Mouse (Mus musculus): ENCODE measurements around the gene Cd55b. TPM values are rescaled to one million over a fixed set of nuclear protein-coding genes. Genes with fewer than 3 reads are reported as not detected.
A peak's percentile ranks its signal among the peaks of the same experiment; 100 is the strongest.
"Not testable (repeated sequence)": the region's sequence is repeated elsewhere in the genome, so short reads cannot be mapped to it uniquely, and the experiment has no call there.

Gene Cd55b
- polyA plus RNA-seq, 1 experiment from 2014 or later, result not detected

DNA sequence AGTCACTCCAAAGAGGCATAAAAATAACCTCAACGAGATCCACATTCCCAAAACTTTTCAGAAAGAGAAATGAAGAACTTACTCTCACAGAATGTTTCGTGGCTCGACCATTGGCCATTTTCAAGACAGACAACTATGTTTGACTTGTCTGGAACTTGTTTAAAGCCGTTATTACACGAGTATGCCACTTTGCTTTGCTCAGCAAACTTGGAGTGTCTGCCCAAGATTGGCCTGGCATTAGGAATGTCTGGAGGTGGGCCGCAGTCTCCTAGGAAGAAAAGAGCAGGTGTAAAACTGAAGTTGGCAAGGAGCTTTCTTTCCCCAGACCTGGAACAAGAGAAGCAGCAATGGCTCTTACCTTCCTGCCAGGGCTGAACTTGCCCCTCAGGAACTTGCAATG is 776 bp downstream of the Cd55b start:
- H3K4me1 ChIP-seq (replicated peaks), result not testable (repeated sequence)
- WGBS, result no CpG with 5 or more reads among the region's 6 CpGs

GRCm38 (mm10) chr1:130397109-130397508 is 25.7 kb downstream of the Cd55b start:
- H3K36me3 ChIP-seq; H3K4me1 ChIP-seq (replicated peaks); H3K27me3 ChIP-seq; H3K9ac ChIP-seq (replicated peaks); H3K27ac ChIP-seq; H3K9me3 ChIP-seq; H3K4me3 ChIP-seq (replicated peaks); H3K4me2 ChIP-seq; ATAC-seq (ENCODE audit: insufficient number of reproducible peaks, insufficient read depth, low FRiP score, low TSS enrichment, low read depth): not testable (repeated sequence)

More for the DNA sequence above, 776 bp downstream of the Cd55b start:
- not testable (repeated sequence) for H3K9ac ChIP-seq (replicated peaks); H3K27me3 ChIP-seq; H3K27ac ChIP-seq; H3K4me3 ChIP-seq (replicated peaks); ATAC-seq (ENCODE audit: insufficient number of reproducible peaks, insufficient read depth, low FRiP score, low TSS enrichment, low read depth); H3K4me2 ChIP-seq; H3K9me3 ChIP-seq; H3K36me3 ChIP-seq

DNA sequence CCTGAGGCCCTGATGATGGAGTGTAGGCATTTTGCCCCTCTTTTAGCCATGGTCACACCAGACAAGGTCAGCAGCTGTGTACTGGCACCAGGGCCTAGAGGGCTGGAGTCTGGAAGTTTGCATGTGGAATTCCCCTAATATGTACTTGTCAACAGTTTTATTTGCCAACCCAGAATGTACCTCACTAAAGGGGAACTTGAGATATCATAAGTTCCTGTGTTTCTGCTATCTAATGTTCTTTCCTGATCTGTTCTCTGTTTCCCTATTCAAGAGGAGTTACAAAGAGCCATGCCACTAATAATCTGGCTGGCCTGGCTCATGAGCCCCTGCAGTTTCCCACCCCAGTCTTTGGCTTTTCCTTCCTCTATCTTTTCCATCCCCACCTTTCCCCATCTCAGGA is 35.5 kb downstream of the Cd55b start:
- not testable (repeated sequence) for H3K27ac ChIP-seq; H3K9ac ChIP-seq (replicated peaks); ATAC-seq (ENCODE audit: insufficient number of reproducible peaks, insufficient read depth, low FRiP score, low TSS enrichment, low read depth); H3K4me1 ChIP-seq (replicated peaks); H3K4me2 ChIP-seq; H3K36me3 ChIP-seq; H3K4me3 ChIP-seq (replicated peaks); H3K27me3 ChIP-seq; H3K9me3 ChIP-seq

DNA sequence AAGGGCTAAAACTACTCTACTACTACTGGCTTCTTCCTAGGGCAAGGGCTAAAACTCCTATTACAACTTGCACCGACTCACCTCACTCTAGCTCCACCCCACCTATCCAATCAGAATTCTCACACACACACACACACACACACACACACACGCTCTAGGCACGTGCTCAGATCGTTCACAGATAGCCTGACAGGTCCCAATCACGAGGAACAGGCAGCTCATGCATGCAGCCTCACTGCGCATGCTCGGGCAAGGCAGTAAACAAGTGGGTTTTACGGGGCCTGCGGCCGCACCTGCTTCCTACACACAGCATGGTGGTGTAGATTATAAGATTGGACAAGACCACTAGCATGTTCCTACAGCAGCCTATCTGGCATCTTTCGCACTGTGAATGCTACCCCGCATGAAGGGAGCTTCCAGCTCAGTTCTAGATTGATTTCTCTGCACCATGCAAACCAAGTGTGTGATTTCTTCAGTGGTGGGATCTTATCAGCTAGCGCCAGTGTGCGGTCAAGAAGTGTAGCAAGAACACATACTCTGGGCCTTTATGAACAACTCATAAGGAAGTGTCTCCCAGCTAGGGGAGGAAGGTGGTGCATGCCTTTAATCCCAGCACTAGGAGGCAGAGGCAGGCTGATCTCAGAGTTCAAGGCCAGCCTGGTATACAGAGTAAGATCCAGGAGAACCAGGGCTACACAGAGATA is 44.9 kb downstream of the Cd55b start:
- Histone ChIP-seq H3K9me3 (no peaks in the 10 kb centered on the region), H3K9ac (replicated peaks) (no peak overlapping the region), H3K36me3 (no peaks in the 10 kb centered on the region), H3K4me3 (replicated peaks) (no peak overlapping the region), H3K4me2 (no peak overlapping the region), H3K27me3 (no peaks in the 10 kb centered on the region), H3K27ac (no peak overlapping the region), H3K4me1 (replicated peaks) (no peaks in the 10 kb centered on the region)
- WGBS, result 82% methylated on average over 14 of the region's 14 CpGs
- no peak for ATAC-seq (ENCODE audit: insufficient number of reproducible peaks, insufficient read depth, low FRiP score, low TSS enrichment, low read depth)

GRCm38 (mm10) chr1:130374173-130374785 is 48.5 kb downstream of the Cd55b start:
- Histone ChIP-seq H3K36me3 (no peaks in the 10 kb centered on the region), H3K27me3 (no peaks in the 10 kb centered on the region), H3K4me2 (no peak overlapping the region), H3K27ac (no peak overlapping the region), H3K4me1 (replicated peaks) (no peaks in the 10 kb centered on the region), H3K9ac (replicated peaks) (no peak overlapping the region), H3K9me3 (no peaks in the 10 kb centered on the region), H3K4me3 (replicated peaks) (no peak overlapping the region)
- no peak for ATAC-seq (ENCODE audit: insufficient number of reproducible peaks, insufficient read depth, low FRiP score, low TSS enrichment, low read depth)
- WGBS, result 71% methylated on average over 3 of the region's 3 CpGs

DNA sequence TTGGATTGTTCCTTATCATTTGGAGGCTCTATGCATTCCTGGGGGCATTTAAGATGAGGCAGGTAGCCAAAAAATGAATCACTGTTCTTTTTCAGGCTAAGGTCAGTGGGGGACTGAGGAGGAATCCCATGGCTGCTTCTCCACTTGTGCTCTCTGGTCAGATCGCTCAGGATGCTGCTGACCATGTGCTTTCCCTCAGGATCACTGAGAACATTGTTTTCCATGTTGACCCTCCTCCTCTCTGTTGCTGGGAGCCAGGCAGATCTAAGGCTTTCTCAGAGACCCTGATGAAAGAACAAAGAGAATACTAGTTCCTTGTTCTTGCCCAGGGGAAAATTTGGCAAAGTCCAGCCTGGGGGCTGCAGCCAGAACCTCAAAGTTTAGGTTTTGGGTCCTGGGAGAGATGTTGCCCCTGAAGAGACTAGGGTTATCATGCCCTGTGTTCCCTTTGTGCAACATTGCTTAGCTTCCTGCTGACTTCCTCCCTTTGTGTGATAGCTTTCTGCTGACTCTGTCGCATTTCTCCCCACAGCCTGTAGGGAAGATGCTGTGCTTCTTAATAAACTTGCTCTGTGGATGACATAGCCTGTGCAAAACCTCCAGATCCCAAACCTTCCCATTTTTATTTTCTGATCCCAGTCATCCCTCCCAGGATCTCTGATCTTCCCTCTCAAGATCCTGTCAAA is 49.3 kb downstream of the Cd55b start:
- Histone ChIP-seq H3K4me3 (replicated peaks) (no peak overlapping the region), H3K27me3 (no peaks in the 10 kb centered on the region), H3K9ac (replicated peaks) (no peak overlapping the region), H3K4me1 (replicated peaks) (no peaks in the 10 kb centered on the region), H3K9me3 (no peaks in the 10 kb centered on the region), H3K36me3 (no peaks in the 10 kb centered on the region), H3K4me2 (no peak overlapping the region), H3K27ac (no peak overlapping the region)
- ATAC-seq (ENCODE audit: insufficient number of reproducible peaks, insufficient read depth, low FRiP score, low TSS enrichment, low read depth), result no peak
- 37% methylated on average over 2 of the region's 2 CpGs for WGBS

- Histone ChIP-seq H3K36me3 (no peaks in the 10 kb centered on the region), H3K27ac (no peak overlapping the region), H3K4me1 (replicated peaks) (no peaks in the 10 kb centered on the region), H3K4me2 (no peak overlapping the region), H3K9me3 (no peaks in the 10 kb centered on the region), H3K27me3 (no peaks in the 10 kb centered on the region), H3K4me3 (replicated peaks) (no peak overlapping the region), H3K9ac (replicated peaks) (no peak overlapping the region)
- ATAC-seq (ENCODE audit: insufficient number of reproducible peaks, insufficient read depth, low FRiP score, low TSS enrichment, low read depth), result peak; percentile 14; the same call in 1 of the 2 replicates
- WGBS, result 35% methylated on average over 7 of the region's 7 CpGs
Observed at GRCm38 (mm10) chr1:130371895-130372528, 50.8 kb downstream of the Cd55b start.

DNA sequence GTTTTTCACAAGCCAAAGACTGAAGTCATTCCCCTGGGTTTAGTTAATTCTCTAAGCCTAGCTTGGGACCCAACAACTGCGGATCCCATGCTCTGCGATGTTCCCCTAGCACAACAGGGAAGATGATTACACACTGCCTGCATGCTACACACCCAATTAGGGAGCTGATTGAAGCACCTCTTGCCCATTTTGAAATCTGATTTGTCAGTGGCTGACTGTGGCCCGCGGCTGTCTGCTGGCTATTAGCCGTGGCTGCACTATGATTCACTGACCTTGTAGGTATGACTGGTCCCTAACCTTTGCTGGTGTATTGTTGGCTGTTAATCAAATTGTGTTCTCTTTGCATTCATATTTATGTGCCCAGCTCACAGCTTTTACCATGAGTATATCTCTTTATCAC is 51.5 kb downstream of the Cd55b start:
- Histone ChIP-seq H3K4me3 (replicated peaks) (no peak overlapping the region), H3K27ac (no peak overlapping the region), H3K4me2 (no peak overlapping the region), H3K27me3 (no peaks in the 10 kb centered on the region), H3K36me3 (no peaks in the 10 kb centered on the region), H3K9me3 (no peaks in the 10 kb centered on the region), H3K9ac (replicated peaks) (no peak overlapping the region), H3K4me1 (replicated peaks) (no peaks in the 10 kb centered on the region)
- no peak for ATAC-seq (ENCODE audit: insufficient number of reproducible peaks, insufficient read depth, low FRiP score, low TSS enrichment, low read depth)
- WGBS, result 91% methylated on average over 5 of the region's 5 CpGs

DNA sequence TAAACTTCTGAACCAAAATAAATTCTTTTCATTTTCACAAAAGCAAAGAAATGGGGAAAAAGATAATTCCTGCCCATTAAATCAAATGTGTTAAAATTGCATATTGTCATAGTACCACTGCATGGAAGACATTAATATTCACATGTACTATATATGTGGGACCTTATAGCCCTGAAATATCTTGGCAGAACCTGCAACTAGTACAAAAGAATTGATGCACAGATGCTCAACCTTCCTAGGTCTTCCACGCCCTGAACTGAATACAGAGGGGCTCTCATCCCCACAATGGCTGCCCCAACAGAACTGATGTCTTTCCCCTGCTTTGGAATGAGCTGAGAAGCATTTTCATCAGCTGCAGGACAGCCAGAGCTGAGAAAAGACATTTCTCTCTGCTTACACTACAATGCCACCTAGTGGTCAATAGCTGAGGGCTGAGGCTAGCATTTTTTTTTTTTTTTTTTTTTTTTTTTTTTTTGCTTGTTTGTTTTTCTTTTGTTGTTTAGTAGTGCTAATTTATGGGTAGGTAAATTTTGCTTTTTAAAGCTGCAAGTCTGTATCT is 72.7 kb downstream of the Cd55b start:
- H3K4me2 ChIP-seq, result no peak overlapping the region
- no peaks in the 10 kb centered on the region for H3K36me3 ChIP-seq
- H3K27ac ChIP-seq, result no peak overlapping the region
- no peak for ATAC-seq (ENCODE audit: insufficient number of reproducible peaks, insufficient read depth, low FRiP score, low TSS enrichment, low read depth)
- no peak overlapping the region for H3K9ac ChIP-seq (replicated peaks)
- H3K4me3 ChIP-seq (replicated peaks), result no peak overlapping the region
- no peaks in the 10 kb centered on the region for H3K27me3 ChIP-seq
- H3K4me1 ChIP-seq (replicated peaks), result no peaks in the 10 kb centered on the region
- H3K9me3 ChIP-seq, result no peaks in the 10 kb centered on the region
- 9% methylated on average over 1 of the region's 1 CpGs for WGBS

DNA sequence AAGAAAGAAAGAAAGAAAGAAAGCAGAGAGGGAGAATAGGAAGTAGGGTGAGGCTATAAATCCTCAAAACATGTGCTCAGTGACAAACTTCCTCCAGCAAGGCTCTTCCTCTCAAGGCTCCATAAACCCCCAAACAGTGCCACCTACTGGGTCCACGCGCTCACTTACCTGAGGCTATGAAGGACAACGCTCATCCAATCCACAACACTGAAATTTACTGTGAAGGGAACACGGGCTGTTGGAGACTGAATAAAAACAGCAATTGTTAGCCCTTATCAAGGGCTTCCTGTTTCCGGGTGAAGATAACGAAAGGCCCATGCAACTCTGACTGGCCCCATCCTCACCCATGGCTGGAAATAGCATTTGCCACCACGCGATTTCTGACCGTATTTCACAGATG is 80.4 kb downstream of the Cd55b start:
- Histone ChIP-seq H3K27ac (no peak overlapping the region), H3K9ac (replicated peaks) (no peak overlapping the region), H3K27me3 (no peaks in the 10 kb centered on the region), H3K9me3 (no peaks in the 10 kb centered on the region), H3K36me3 (no peaks in the 10 kb centered on the region), H3K4me2 (no peak overlapping the region), H3K4me1 (replicated peaks) (no peaks in the 10 kb centered on the region), H3K4me3 (replicated peaks) (no peak overlapping the region)
- WGBS, result 94% methylated on average over 9 of the region's 9 CpGs
- no peak for ATAC-seq (ENCODE audit: insufficient number of reproducible peaks, insufficient read depth, low FRiP score, low TSS enrichment, low read depth)

All from limb, embryonic 12.5 days (tissue).